Mouse (Mus musculus) hematopoietic stem cell, adult 5-6 weeks (primary cell): ENCODE data around the gene Shroom1. TPM values are rescaled to one million over a fixed set of nuclear protein-coding genes. Genes with fewer than 3 reads are reported as not detected.

Experiments
- ATAC-seq, 2 experiments: fragments of 125-278 bp in 1 of 2; replicated peaks in 1 of 2; 2 replicates each; pipeline ENCODE4 v1.8.0; 2016 to 2017; ENCODE audit warnings: inconsistent platforms in 2 of 2, mild to moderate bottlenecking in 2 of 2, moderate number of reproducible peaks in 2 of 2, low read depth in 1 of 2, moderate TSS enrichment in 1 of 2; ENCODE audit not compliant: low FRiP score in 2 of 2, poor library complexity in 2 of 2, severe bottlenecking in 2 of 2, insufficient read depth in 1 of 2, low TSS enrichment in 1 of 2
- total RNA-seq: library from RNA; stranded (forward); fragments of 172-1452, 232-1000 nt; gene quantifications from 2 replicates; pipeline ENCODE4 v1.2.3, GENCODE M21; 2017

Gene Shroom1
- total RNA-seq, 1 experiment from 2014 or later: not detected

DNA sequence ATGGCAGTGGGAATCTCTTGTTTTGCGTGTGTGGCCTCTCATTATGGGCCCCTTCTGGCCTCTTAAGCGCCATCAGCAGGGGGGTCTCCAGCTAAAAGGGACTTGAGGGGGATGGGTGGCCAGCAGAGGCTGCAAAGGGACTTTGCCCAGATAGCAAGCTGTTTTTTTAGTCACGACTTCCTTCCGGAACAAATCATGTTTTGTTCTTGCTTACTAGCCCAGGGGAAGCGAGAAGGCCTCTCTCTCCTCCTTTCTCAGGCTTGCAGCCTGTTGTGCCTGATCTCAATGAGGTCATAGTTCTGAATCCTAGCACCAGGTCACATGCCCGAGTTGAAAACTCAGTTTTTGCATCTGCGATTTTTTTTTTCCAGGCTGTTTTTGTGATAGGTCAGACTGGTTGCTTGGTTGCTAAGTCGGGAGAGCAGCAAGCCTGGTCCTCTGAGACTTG, 35.0 kb downstream of the Shroom1 start:
- ATAC-seq: no peak

DNA sequence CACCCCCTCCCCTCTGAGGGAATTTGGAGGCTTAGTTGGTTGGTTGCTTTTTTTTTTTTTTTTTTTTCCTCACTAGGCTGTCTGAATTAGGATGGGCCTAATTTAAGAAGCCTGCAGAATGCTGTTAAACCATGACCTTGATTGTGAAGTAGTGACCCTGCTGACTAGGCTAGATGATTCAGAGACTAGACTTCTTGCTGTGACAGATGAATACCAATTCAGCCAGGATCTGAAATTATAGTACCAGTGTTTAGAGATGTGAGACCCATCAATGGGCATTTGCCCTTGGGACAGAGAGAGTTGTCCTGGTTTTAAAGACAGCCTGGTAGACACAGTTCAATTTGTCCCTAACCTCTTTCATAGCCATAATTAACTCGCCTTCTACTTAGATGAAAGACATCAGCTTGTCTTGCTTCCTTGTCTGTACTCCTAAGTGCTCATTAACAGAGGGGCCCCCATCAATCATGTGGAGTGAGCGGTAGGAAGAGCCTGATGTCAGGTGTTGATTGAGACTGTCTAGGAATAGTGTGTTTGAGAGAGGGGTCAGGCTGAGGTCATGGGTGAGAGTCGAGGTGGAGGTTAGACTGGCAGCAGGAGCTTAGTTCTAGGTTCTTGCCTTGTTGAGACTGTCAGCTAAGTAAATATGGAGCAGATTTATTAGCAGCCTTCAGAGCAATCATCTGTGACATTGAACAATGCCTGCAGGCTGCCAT, 36.4 kb downstream of the Shroom1 start:
- no peak for ATAC-seq

DNA sequence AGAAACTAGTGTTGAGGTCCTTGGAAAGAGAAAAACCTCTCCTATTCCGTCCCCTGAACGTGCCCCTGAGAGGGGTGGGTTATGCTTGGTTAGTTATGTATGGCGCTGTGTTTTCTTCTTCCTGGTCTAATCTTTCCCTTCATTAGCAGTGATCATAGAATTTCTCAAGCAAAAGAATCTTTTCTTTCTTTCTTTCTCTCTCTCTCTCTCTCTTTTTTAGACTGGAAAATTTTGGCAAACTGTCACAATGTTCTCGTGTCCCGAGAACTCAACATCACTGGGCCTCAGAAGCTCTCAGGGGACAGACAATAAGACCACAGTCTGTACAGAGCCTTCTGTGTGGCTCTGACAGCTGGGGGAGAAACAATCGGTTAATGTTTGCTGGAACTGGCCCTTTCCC, 38.4 kb downstream of the Shroom1 start:
- no peak for ATAC-seq

DNA sequence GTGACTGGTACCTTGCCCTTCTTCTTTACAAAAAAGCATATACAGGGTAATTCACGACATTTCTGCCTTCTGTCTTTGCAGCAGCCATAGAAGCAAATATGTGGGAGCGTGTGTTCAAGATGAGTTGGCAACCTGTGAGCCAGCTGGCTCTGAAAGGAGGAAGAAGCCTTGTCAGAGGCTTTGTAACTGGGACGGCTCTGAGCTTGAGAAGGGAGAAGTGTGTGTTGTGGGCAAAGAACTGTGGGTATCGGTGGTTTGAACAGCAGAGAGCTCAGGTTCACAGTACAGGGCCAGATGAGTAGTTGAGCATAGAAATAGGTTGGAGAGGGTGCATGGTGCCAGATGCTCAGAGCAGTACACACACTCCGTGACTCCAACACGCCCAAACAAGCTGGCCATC, 39.9 kb downstream of the Shroom1 start:
- peak; percentile 77 to 84 for ATAC-seq

DNA sequence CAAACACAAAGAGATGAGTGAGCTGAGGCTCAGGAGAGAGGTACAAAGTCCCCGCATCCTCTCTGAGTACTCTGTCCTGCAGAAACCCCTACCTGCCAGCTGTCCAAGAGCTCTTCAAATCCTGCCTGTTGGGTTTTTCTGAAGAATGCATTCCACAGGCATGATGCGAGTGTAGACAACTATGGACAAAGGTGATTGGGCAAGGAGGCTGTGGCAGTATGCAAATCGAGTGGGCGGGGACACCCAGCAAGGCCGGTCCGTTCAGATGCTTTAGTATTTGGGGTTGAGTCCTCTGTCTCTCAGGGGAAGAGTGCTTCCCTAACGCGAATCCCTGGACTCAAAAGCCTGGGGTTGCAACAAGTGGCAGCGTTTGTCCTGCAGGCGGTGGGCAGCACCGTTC, 43.6 kb downstream of the Shroom1 start:
- ATAC-seq: no peak

DNA sequence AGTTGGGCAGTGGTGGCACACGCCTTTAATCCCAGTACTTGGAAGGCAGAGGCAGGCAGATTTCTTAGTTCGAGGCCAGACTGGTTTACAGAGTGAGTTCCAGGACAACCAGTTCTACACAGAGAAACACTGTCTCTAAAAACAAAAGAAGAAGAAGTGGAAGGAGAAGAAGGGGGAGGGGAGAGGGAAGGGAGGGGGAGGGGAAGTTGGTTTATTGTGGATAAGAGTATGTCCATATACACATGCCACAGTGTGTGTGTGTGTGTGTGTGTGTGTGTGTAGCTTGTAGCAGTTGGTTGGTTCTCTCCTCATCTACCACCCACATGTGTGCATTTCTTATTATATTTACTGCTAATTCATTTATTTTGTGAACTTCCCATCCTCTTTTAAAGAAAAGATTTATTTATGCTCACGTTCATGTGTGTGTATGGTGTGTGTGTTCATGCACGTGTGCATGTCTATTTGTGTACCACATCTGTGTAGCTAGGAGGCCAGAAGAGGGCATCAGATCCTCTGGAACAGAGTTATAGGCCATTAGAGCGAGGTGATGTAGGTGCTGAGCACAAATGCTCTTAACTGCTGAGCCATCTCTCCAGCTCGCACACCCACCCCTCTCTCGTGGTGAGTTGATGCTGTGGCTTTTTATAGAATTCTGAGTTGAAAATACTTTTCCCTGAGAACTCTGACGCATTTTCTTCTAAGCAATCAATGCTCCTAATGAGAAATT, 45.2 kb downstream of the Shroom1 start:
- ATAC-seq: no peak

DNA sequence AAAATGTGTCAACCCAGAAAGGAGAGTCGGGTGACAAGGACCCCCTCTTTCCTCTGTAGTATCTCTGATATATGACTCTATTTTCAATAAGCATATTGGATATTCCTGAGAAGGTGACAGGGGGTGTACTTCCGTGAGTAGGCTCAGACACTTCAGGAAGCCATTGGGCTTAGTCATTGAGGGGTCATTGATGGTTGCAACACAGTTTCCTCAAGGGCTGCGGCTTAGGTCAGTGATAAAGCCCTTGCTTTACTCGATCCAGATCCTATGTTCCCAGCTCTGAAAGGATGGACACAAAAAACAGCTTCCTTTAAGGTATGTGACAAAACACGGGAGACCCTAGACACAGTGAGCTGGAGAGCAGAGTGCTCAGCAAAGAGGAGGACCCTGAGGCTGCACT, 46.7 kb downstream of the Shroom1 start:
- no peak for ATAC-seq

DNA sequence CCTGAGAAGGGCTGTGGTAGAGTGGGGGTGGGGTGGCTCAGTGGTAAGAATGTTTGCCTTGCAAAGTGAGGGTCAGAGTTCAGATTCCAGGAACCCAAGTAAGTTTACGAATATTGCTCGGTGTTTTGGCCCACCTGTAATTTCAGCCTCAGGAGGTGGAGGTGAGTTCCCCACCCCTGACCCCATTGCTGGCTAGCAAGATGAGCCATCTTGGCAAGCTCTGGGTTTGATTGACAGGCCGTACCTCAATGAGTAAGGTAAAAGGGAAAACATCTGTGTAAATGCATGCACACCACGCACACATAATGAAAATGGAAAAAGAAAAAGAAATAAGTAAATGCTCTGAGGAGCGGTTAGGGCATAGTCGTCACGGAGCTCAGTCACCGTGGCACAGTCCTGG, 47.4 kb downstream of the Shroom1 start:
- ATAC-seq: no peak

DNA sequence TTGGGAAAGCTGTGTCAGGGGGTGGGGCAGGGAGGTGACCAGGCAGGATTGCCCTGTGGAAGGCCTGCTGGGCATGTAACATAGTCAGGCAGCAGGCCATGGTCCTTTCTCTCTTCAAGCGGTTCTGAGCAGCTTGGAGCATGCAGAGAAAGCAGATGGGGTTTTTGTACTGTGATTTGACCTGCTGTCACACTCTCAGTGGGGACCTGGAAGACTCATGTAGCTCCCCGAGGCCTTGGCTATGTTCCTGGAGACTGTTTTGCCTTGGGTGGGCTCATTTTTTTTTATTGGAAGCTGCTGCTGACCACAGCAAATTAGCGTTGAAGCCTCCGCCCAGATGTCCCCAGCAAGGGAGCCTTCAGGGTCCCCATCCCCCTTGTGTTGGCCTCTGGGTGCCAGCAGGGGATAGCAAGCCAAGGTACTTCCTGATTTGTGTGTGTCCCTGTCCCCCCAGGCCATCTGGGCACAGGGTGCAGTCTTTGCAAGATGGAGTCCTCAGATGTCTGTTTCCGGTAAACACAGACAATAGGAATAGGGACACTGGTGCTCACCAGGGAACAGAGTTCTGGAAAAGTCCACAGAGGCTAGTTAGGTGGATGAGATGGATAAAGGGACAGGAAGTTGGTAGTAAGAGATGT, 48.1 kb downstream of the Shroom1 start:
- no peak for ATAC-seq

DNA sequence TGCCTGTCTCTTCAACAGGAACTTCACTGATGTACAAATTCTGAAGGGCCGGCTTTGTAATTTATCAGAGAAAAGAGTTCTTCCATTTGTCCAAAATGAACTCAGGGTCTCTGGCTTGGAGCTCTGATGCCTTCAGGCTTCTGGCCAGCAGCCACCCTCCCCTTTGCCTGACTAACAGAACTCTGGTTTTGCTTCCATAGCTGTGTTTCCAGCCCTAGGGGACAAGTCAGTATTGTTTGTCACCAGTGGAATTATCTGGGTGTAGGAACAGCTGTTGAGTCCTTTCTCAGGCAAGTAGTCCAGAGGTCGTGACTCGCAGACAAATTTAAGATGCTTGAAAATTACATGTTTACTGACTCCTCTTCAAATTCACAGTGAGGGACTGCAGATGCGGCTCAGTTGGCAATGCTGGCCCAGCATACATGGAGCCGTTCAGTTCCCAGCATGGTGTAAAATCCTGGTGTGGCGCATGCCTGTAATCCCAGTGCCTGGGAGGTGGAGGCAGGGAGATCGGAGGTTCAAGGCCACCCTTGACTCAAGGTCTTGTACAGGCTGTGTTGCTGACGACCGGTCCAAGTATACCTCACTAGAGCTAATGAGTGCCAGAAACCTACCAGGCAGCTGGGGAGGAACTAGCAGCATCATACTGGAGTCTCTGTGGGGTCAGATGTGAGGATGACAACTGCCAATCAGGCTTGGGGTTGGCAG, 50.2 kb downstream of the Shroom1 start:
- ATAC-seq: no peak

DNA sequence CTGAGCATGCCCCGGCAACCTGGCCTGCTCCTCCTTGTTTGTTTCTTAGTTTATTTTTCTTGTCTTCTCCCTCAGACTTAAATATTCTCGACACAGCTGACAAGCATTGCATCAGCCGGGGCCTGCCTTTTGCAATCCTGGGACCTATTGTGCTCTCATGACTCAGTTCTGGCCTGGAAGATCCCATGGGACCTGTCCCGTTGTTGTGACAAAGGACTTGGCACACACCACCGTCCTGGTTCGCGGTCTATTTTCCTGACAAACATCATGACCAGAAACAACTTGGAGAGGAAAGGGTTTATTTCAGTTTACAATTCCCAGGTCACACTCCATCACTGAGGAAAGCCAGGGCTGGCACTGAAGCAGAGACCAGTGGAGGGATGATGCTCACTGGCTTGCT, 51.1 kb downstream of the Shroom1 start:
- ATAC-seq: no peak

DNA sequence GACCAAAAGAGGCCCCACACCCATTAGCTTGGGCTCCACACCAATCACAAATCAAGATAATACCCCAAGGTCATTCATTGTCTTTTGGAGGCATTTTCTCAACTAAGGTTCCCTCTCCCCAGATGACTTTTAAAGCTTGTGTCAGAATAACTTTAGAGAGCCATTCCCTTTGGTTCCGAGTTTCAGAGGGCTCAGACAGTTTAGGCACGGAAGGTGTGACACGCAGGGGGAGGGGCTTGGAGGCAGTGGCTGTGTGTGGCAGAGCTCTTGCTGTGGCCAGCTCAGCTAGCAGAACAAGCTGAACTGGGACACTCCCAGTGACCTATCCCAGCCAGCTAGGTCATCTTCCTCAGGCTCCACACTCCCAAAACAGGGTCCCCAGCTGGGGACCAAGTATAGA, 51.6 kb downstream of the Shroom1 start:
- ATAC-seq: no peak

DNA sequence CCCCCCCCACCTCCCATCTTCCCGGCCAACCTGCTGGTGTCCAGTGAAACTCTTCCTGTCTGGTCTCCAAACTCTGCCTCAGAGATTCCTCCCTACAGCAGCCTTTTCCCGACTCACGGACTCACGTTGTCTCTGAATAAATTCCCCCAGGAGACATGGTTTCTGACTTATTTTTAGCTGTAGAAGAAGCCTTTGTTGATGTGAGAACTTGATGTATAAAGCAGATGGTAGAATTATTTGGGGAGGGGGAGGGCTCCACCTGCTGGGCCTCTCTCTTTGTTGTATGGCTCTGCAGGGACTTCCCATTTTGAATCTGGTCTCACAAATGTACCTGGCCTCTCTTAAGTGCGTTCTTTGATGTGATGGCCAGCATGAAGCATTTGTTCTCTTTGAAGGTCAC, 53.3 kb downstream of the Shroom1 start:
- no peak for ATAC-seq

DNA sequence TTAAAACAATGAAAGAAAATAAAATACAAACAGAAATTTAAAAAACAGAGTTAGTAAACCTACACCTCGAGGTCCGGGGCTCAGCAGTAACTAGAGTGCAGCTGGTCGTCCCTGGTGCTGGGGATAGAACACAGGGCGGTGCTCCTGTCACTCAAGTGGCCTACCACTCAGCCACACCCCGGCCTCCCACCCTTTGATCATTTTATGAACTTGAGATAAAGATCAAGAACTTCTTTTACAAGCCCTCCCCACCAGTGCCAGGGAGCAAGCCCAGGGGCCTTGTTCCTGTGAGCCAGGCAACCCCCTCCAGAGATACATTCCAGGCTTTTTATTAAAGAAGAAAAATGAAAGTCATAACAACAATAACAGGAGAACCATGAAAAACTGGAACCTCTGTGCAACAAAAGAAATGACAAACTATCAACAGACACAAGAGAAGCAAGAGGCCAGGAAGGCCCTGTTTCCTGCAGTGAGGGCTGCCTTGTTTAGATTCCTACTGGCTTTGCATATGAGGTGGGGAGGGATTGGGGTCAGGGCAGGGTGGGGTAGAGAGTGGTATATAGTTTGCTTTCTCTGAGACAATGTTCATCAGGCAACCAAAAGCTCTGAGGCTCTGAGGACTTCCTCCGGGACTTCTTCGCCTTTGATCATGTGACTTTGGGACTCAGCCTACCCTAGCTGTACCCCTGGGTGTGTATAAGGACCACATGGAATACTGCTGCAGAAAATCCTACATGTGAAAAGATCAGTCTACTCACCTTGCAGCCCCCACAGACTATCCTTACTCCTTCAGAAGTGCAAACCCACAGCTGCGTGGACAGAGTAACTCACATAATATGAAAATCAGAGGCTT, 60.0 kb downstream of the Shroom1 start:
- ATAC-seq: 0 out of 4 replicates have a peak, but pooled peaks of 1 of the 2 experiments have one; percentile 46
